Comparison of ENCODE assay signal across 10 mouse cellular contexts in genomic region chr9:68268551-68268950, GRCm38 (mm10).
DNase-seq lines count a peak whose midpoint lies in the region; ATAC-seq lines count a peak whose summit lies in the region.
"Had no signal": no experiment of that assay in that cellular context is flagged by ENCODE, and none has a peak within 500 bp of the region (broad histone marks: within the 10 kb centered on the region; RNA-seq: fewer than 3 reads in every experiment).

No protein-coding gene starts in this region.

- H3K27ac ChIP-seq in heart, embryonic 10.5 days = 0 out of 2 replicates have a peak overlapping the region, but pooled peaks have one; percentile 29
- no peak overlapping the region for H3K27ac ChIP-seq in hindbrain, embryonic 11.5 days (ENCODE audit: low read depth, low read length)
- 0 out of 2 replicates have a peak overlapping the region, but pooled peaks have one; percentile 8 for H3K27ac ChIP-seq in midbrain, embryonic 14.5 days (replicated peaks; ENCODE audit: low read depth, low read length)
- H3K27ac ChIP-seq: kidney, postnatal 0 days; liver, embryonic 14.5 days had no signal

- peak overlapping the region; percentile 22; the same call in 1 of the 2 replicates for H3K4me3 ChIP-seq in heart, embryonic 10.5 days
- H3K4me3 ChIP-seq in hindbrain, embryonic 11.5 days (ENCODE audit: low read depth, low read length) = no peak overlapping the region
- H3K4me3 ChIP-seq in midbrain, embryonic 14.5 days (replicated peaks; ENCODE audit: low read depth, low read length) = no peak overlapping the region

- H3K4me1 ChIP-seq in heart, embryonic 10.5 days = peaks cover 7% of the 10 kb centered on the region
- H3K4me1 ChIP-seq in hindbrain, embryonic 11.5 days (replicated peaks; ENCODE audit: control insufficient read depth, insufficient read depth, low read length) = no peaks in the 10 kb centered on the region
- no peaks in the 10 kb centered on the region for H3K4me1 ChIP-seq in midbrain, embryonic 14.5 days (ENCODE audit: control insufficient read depth, insufficient read depth, low read length)

- H3K27me3 ChIP-seq in heart, embryonic 10.5 days (ENCODE audit: insufficient read depth, poor library complexity, severe bottlenecking) = no peaks in the 10 kb centered on the region
- no peaks in the 10 kb centered on the region for H3K27me3 ChIP-seq in hindbrain, embryonic 11.5 days (ENCODE audit: control insufficient read depth, insufficient read depth, low read length)
- no peaks in the 10 kb centered on the region for H3K27me3 ChIP-seq in midbrain, embryonic 14.5 days (ENCODE audit: control insufficient read depth, insufficient read depth, low read length)

- intact Hi-C loops in heart, postnatal 25 days (cut with DNase I) = no loop called here
- intact Hi-C loops in gastrocnemius, postnatal 36 days (cut with DNase I) = no loop called here

- no peak overlapping the region for H3K4me2 ChIP-seq in hindbrain, embryonic 11.5 days (replicated peaks; ENCODE audit: low read depth, low read length)
- H3K4me2 ChIP-seq in midbrain, embryonic 14.5 days (ENCODE audit: low read length) = peak overlapping the region; percentile 21

- ATAC-seq in hindbrain, embryonic 11.5 days (ENCODE audit: low FRiP score) = no peak
- ATAC-seq in midbrain, embryonic 14.5 days (ENCODE audit: low FRiP score, low TSS enrichment) = no peak
- no peak for ATAC-seq in inflammation-experienced regulatory T-cells, adult 6 months

- 75% methylated on average over 18 of the region's 18 CpGs for WGBS in heart, embryonic 10.5 days
- 74% methylated on average over 18 of the region's 18 CpGs for WGBS in hindbrain, embryonic 11.5 days
- 53% methylated on average over 18 of the region's 18 CpGs for WGBS in midbrain, embryonic 14.5 days

- DNase-seq in heart, embryonic 10.5 days (ENCODE audit: low spot score) = no peak
- DNase-seq in heart, postnatal 25 days (ENCODE audit: low spot score) = no peak
- peak; percentile 46 to 47 for DNase-seq in cerebellum, postnatal 14 days
- peak; percentile 10 for DNase-seq in hindbrain, embryonic 11.5 days (ENCODE audit: low spot score)
- peak; percentile 29 for DNase-seq in midbrain, embryonic 14.5 days
- no peak for DNase-seq in urinary bladder, postnatal 4 days (ENCODE audit: low spot score in 2 of 2)
- no peak for DNase-seq in gastrocnemius, postnatal 36 days

- H3K9ac ChIP-seq in hindbrain, embryonic 11.5 days (ENCODE audit: low read depth, low read length) = no peak overlapping the region
- no peak overlapping the region; the same call in 1 of the 2 replicates for H3K9ac ChIP-seq in midbrain, embryonic 14.5 days (replicated peaks; ENCODE audit: low read length)
- H3K9ac ChIP-seq: liver, embryonic 14.5 days had no signal

- H3K9me3 ChIP-seq in heart, embryonic 10.5 days = no peaks in the 10 kb centered on the region
- no peaks in the 10 kb centered on the region for H3K9me3 ChIP-seq in hindbrain, embryonic 11.5 days (ENCODE audit: control insufficient read depth, low read length)
- no peaks in the 10 kb centered on the region for H3K9me3 ChIP-seq in midbrain, embryonic 14.5 days (ENCODE audit: control insufficient read depth, low read length)

- H3K36me3 ChIP-seq in heart, embryonic 10.5 days = no peaks in the 10 kb centered on the region
- H3K36me3 ChIP-seq in hindbrain, embryonic 11.5 days (ENCODE audit: control insufficient read depth, insufficient read depth, low read length) = no peaks in the 10 kb centered on the region
- H3K36me3 ChIP-seq in midbrain, embryonic 14.5 days (ENCODE audit: control insufficient read depth, insufficient read depth, low read length) = no peaks in the 10 kb centered on the region

Comparison
In these comparisons a context has a peak if more than half of its experiments do, and no peak if none do; other contexts are left out.
1. DNase-seq: peak in cerebellum, postnatal 14 days (2 of 2), hindbrain, embryonic 11.5 days (single experiment) and midbrain, embryonic 14.5 days (single experiment); none in heart, embryonic 10.5 days (single experiment), heart, postnatal 25 days (single experiment), urinary bladder, postnatal 4 days (0 of 2) and gastrocnemius, postnatal 36 days (0 of 2).